Mouse (Mus musculus): ENCODE data around the gene Cntnap5b. TPM values are rescaled to one million over a fixed set of nuclear protein-coding genes. Genes with fewer than 3 reads are reported as not detected.

The Cntnap5b gene
- total RNA-seq, 2 experiments from 2014 or later: 0.14 to 0.24 TPM

GRCm38 (mm10) chr1:100163588-100164357 is 391.2 kb downstream of the Cntnap5b start:
- intact Hi-C loops (cut with DNase I): no loop called here
- DNase-seq: no peak

- DNase-seq: no peak
- intact Hi-C loops (cut with DNase I): no loop called here
These were observed 399.0 kb downstream of the Cntnap5b start for GRCm38 (mm10) chr1:100171566-100171965.

GRCm38 (mm10) chr1:100180050-100180449 is 407.5 kb downstream of the Cntnap5b start:
- DNase-seq: peak; percentile 27 to 47
- intact Hi-C loops (cut with DNase I): no loop called here

- peak; percentile 1 to 10 for DNase-seq
- intact Hi-C loops (cut with DNase I): no loop called here
These were observed 459.5 kb downstream of the Cntnap5b start for GRCm38 (mm10) chr1:100231980-100232608.

- intact Hi-C loops (cut with DNase I): no loop called here
These were observed 479.4 kb downstream of the Cntnap5b start for GRCm38 (mm10) chr1:100251964-100252363.

GRCm38 (mm10) chr1:100310687-100311086 is 538.1 kb downstream of the Cntnap5b start:
- intact Hi-C loops (cut with DNase I): no loop called here

More at GRCm38 (mm10) chr1:100251964-100252363, 479.4 kb downstream of the Cntnap5b start:
- no peak for DNase-seq

GRCm38 (mm10) chr1:100331066-100331465 is 558.5 kb downstream of the Cntnap5b start:
- no peak for DNase-seq
- intact Hi-C loops (cut with DNase I): no loop called here

More at GRCm38 (mm10) chr1:100310687-100311086, 538.1 kb downstream of the Cntnap5b start:
- no peak for DNase-seq

GRCm38 (mm10) chr1:100369415-100370113 is 597.0 kb downstream of the Cntnap5b start:
- intact Hi-C loops (cut with DNase I): no loop called here
- no peak for DNase-seq

- intact Hi-C loops (cut with DNase I): no loop called here
- DNase-seq: no peak
These were observed 613.7 kb downstream of the Cntnap5b start for GRCm38 (mm10) chr1:100386252-100386651.

GRCm38 (mm10) chr1:100394034-100394433 is 621.5 kb downstream of the Cntnap5b start:
- no peak for DNase-seq
- intact Hi-C loops (cut with DNase I): no loop called here

GRCm38 (mm10) chr1:100416658-100417224 is 644.2 kb downstream of the Cntnap5b start:
- intact Hi-C loops (cut with DNase I): no loop called here
- peak in 1 of 2 experiments; percentile 4 for DNase-seq

- no peak for DNase-seq
- intact Hi-C loops (cut with DNase I): no loop called here
These were observed 657.6 kb downstream of the Cntnap5b start for GRCm38 (mm10) chr1:100430038-100430774.

- no peak for DNase-seq
- intact Hi-C loops (cut with DNase I): no loop called here
These were observed 691.3 kb downstream of the Cntnap5b start for GRCm38 (mm10) chr1:100463877-100464276.

GRCm38 (mm10) chr1:100465226-100465625 is 692.7 kb downstream of the Cntnap5b start:
- intact Hi-C loops (cut with DNase I): no loop called here
- DNase-seq: no peak

GRCm38 (mm10) chr1:100467595-100467994 is 695.0 kb downstream of the Cntnap5b start:
- DNase-seq: no peak
- intact Hi-C loops (cut with DNase I): no loop called here

GRCm38 (mm10) chr1:100509866-100510265 is 737.3 kb downstream of the Cntnap5b start:
- intact Hi-C loops (cut with DNase I): no loop called here
- no peak for DNase-seq
